Mouse (Mus musculus) olfactory bulb, adult 2 months (tissue): ENCODE results near the gene Rsad1.

Source experiments
- CTCF ChIP-seq: fragments of 200-500 bp; IDR thresholded peaks from 2 replicates; pipeline ENCODE4 v1.5.1; 2012; ENCODE audit warnings: low read depth, mild to moderate bottlenecking, low read length, moderate library complexity; ENCODE audit not compliant: insufficient read depth
- POLR2A ChIP-seq: fragments of 200-500 bp; IDR thresholded peaks from 2 replicates; pipeline ENCODE4 v1.6.1; 2012; ENCODE audit warnings: mild to moderate bottlenecking, low read depth, low read length, moderate library complexity; ENCODE audit not compliant: insufficient read depth

DNA sequence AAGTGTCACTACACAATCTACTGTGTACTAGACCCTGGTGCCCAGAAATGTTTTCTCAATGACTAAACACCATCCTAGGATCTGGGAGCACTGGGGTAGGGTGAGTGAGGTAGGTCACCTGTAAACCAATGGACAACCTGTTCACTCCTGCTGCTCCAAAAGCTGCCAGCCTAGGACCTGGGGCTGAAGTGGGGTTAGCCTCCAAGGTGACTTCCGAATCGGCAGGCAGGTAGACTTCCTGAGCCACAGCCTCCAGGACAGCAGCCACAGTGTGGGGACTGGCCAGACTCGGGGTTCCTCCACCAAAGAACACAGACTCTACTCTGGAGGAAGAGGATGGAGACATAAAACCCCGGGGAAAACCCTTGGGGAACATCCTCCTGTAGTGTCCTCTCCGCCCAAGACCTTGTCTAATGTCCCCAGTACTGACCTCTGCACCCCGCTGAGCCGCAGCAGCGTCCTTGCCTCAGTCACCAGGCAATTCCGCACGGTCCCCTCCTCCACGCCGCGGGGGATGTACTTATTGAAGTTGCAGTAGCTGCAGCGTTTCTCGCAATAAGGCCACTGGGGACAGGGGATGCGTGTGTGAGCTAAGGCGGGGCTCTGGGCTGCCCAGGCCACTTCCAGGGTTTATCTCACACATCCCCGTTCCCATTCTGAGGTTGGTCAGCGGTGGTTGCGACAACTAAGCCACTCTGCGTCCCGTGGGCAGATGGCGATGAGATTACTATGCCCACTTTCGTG lies 842 bp downstream of the Rsad1 start:
- TF ChIP-seq POLR2A (no peak), CTCF (no peak)
